Mouse (Mus musculus) liver, embryonic 15.5 days (tissue): ENCODE data around the gene Col15a1. TPM values are rescaled to one million over a fixed set of nuclear protein-coding genes. Genes with fewer than 3 reads are reported as not detected.

Experiments
- ATAC-seq: fragments of 200-750 bp; cut with Nextera tagmentation; 2 replicates; pipeline ENCODE4 v1.8.0; 2017; ENCODE audit warnings: moderate number of reproducible peaks, mild to moderate bottlenecking, moderate library complexity; ENCODE audit not compliant: insufficient read depth
- H3K27ac ChIP-seq: fragments of 300-500 bp; sonication (generic); replicated peaks from 2 replicates; pipeline ENCODE4 v1.5.1; 2015; ENCODE audit warnings: mild to moderate bottlenecking, inconsistent platforms
- H3K27me3 ChIP-seq: fragments of 300-500 bp; sonication (generic); 2 replicates; pipeline ENCODE4 v1.6.1; 2015; ENCODE audit warnings: mild to moderate bottlenecking, inconsistent platforms
- H3K36me3 ChIP-seq: fragments of 300-500 bp; sonication (generic); replicated peaks from 2 replicates; pipeline ENCODE4 v1.6.1; 2015; ENCODE audit warnings: moderate library complexity, mild to moderate bottlenecking, inconsistent platforms
- H3K4me1 ChIP-seq: fragments of 300-500 bp; sonication (generic); replicated peaks from 2 replicates; pipeline ENCODE4 v1.6.1; 2015; ENCODE audit warnings: inconsistent platforms
- H3K4me2 ChIP-seq: fragments of 300-500 bp; sonication (generic); 2 replicates; pipeline ENCODE4 v1.6.1; 2015; ENCODE audit warnings: moderate library complexity, mild to moderate bottlenecking, inconsistent platforms
- H3K4me3 ChIP-seq: fragments of 300-500 bp; sonication (generic); replicated peaks from 2 replicates; pipeline ENCODE4 v1.5.1; 2015; ENCODE audit warnings: mild to moderate bottlenecking, inconsistent platforms
- H3K9ac ChIP-seq: fragments of 300-500 bp; sonication (generic); 2 replicates; pipeline ENCODE4 v1.6.1; 2015; ENCODE audit warnings: moderate library complexity, mild to moderate bottlenecking, inconsistent platforms
- H3K9me3 ChIP-seq: fragments of 300-500 bp; sonication (generic); replicated peaks from 2 replicates; pipeline ENCODE4 v1.6.1; 2016; ENCODE audit warnings: inconsistent platforms
- WGBS: fragments of 180-500 bp; shearing (Covaris S2); methylation state at CpG from one replicate; pipeline ENCODE4 v1.1.7; 2015; ENCODE audit warnings: mixed read lengths; ENCODE audit not compliant: insufficient replicate concordance; 5-methylcytosine and 5-hydroxymethylcytosine counted together
- polyA plus RNA-seq: library from polyadenylated mRNA; unstranded; fragments of >200 nt; fragmentation: Nextera tagmentation; extraction: Ambion mirVana; gene quantifications from 2 replicates; pipeline ENCODE4 v1.2.1, GENCODE M21; 2015

Gene Col15a1
- polyA plus RNA-seq, 1 experiment from 2014 or later = 0.53 TPM

GRCm38 (mm10) chr4:47245621-47246020 is 37.7 kb downstream of the Col15a1 start:
- Histone ChIP-seq H3K4me2 (no peak overlapping the region), H3K9me3 (no peaks in the 10 kb centered on the region), H3K9ac (no peak overlapping the region), H3K4me3 (no peak overlapping the region), H3K36me3 (no peaks in the 10 kb centered on the region), H3K27ac (no peak overlapping the region), H3K4me1 (0 out of 2 replicates have a peak, but pooled peaks cover 2% of the 10 kb centered on the region), H3K27me3 (no peaks in the 10 kb centered on the region)
- WGBS = 75% methylated on average over 18 of the region's 18 CpGs
- no peak for ATAC-seq

DNA sequence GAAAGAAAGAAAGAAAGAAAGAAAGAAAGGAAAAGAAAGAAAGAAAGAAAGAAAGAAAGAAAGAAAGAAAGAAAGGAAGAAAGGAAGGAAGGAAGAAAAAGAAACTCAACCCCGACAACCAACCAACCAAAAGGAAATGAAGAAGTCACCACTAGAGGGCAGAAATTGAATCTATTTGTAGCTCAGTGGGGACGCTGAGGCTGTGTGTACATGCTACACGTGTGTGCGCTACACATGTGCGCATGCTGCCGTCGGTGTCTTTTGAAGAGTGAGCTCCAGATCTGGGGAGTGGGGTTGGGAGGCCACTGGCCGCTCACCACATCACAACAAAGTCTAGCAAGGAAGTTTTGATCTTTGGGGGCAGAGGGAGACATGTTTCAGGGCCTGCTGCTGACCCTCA is 38.9 kb downstream of the Col15a1 start:
- no peak overlapping the region for H3K4me3 ChIP-seq
- no peak overlapping the region for H3K27ac ChIP-seq
- no peaks in the 10 kb centered on the region for H3K36me3 ChIP-seq
- 43% methylated on average over 8 of the region's 8 CpGs for WGBS
- H3K4me1 ChIP-seq = peaks cover 12% of the 10 kb centered on the region; the same call in 1 of the 2 replicates
- no peaks in the 10 kb centered on the region for H3K9me3 ChIP-seq
- H3K27me3 ChIP-seq = no peaks in the 10 kb centered on the region
- no peak overlapping the region for H3K9ac ChIP-seq
- H3K4me2 ChIP-seq = no peak overlapping the region
- no peak for ATAC-seq

DNA sequence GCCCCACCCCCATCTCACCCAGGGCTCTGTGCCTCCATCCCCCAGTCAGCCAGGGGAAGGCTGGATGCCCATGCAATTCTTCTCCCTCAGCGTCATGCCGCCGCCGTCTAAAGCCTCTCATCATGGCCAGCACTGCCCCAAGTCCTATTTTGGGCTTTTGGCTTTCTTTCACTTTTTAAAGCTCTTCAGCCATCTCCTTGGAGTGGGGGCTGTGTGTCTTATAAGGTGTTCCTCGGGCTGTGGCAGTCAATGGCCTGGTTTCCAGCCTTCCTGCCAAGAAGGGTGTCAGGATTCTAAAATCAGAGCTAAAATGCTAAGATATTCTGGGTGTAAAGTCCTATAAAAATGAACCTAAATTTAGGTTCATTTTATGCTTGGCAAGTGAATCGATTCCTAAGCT is 39.6 kb downstream of the Col15a1 start:
- H3K4me1 ChIP-seq = peaks cover 12% of the 10 kb centered on the region; the same call in 1 of the 2 replicates
- no peak for ATAC-seq
- no peaks in the 10 kb centered on the region for H3K9me3 ChIP-seq
- no peak overlapping the region for H3K27ac ChIP-seq
- WGBS = 60% methylated on average over 6 of the region's 6 CpGs
- no peak overlapping the region for H3K9ac ChIP-seq
- no peaks in the 10 kb centered on the region for H3K36me3 ChIP-seq
- H3K4me2 ChIP-seq = no peak overlapping the region
- no peak overlapping the region for H3K4me3 ChIP-seq
- H3K27me3 ChIP-seq = no peaks in the 10 kb centered on the region

GRCm38 (mm10) chr4:47249193-47249592 is 41.2 kb downstream of the Col15a1 start:
- 67% methylated on average over 6 of the region's 6 CpGs for WGBS
- H3K4me3 ChIP-seq = no peak overlapping the region
- peaks cover 12% of the 10 kb centered on the region; the same call in 1 of the 2 replicates for H3K4me1 ChIP-seq
- H3K9me3 ChIP-seq = no peaks in the 10 kb centered on the region
- no peaks in the 10 kb centered on the region for H3K36me3 ChIP-seq
- H3K27me3 ChIP-seq = no peaks in the 10 kb centered on the region
- H3K9ac ChIP-seq = no peak overlapping the region
- no peak overlapping the region for H3K4me2 ChIP-seq
- no peak overlapping the region for H3K27ac ChIP-seq
- no peak for ATAC-seq

- H3K4me1 ChIP-seq = peaks cover 10% of the 10 kb centered on the region; the same call in 1 of the 2 replicates
- ATAC-seq = 0 out of 2 replicates have a peak, but pooled peaks have one; percentile 48
- no peak overlapping the region for H3K27ac ChIP-seq
- no peaks in the 10 kb centered on the region for H3K36me3 ChIP-seq
- no peak overlapping the region for H3K4me3 ChIP-seq
- 11% methylated on average over 5 of the region's 5 CpGs for WGBS
- H3K4me2 ChIP-seq = no peak overlapping the region
- H3K9ac ChIP-seq = no peak overlapping the region
- no peaks in the 10 kb centered on the region for H3K27me3 ChIP-seq
- no peaks in the 10 kb centered on the region for H3K9me3 ChIP-seq
Measured at GRCm38 (mm10) chr4:47251069-47251468, 43.1 kb downstream of the Col15a1 start.

- 60% methylated on average over 11 of the region's 11 CpGs for WGBS
- Histone ChIP-seq H3K36me3 (no peaks in the 10 kb centered on the region), H3K27ac (no peak overlapping the region), H3K4me3 (no peak overlapping the region), H3K27me3 (no peaks in the 10 kb centered on the region), H3K4me1 (peaks cover 10% of the 10 kb centered on the region; the same call in 1 of the 2 replicates), H3K9ac (no peak overlapping the region), H3K9me3 (no peaks in the 10 kb centered on the region), H3K4me2 (no peak overlapping the region)
- ATAC-seq = no peak
Measured at GRCm38 (mm10) chr4:47251693-47252435, 43.9 kb downstream of the Col15a1 start.

- no peaks in the 10 kb centered on the region for H3K27me3 ChIP-seq
- no peak overlapping the region for H3K4me3 ChIP-seq
- no peak overlapping the region for H3K9ac ChIP-seq
- H3K9me3 ChIP-seq = no peaks in the 10 kb centered on the region
- H3K27ac ChIP-seq = no peak overlapping the region
- ATAC-seq = no peak
- H3K4me1 ChIP-seq = peaks cover 10% of the 10 kb centered on the region; the same call in 1 of the 2 replicates
- WGBS = 77% methylated on average over 3 of the region's 3 CpGs
- H3K4me2 ChIP-seq = no peak overlapping the region
- no peaks in the 10 kb centered on the region for H3K36me3 ChIP-seq
Measured at GRCm38 (mm10) chr4:47252627-47253026, 44.7 kb downstream of the Col15a1 start.

DNA sequence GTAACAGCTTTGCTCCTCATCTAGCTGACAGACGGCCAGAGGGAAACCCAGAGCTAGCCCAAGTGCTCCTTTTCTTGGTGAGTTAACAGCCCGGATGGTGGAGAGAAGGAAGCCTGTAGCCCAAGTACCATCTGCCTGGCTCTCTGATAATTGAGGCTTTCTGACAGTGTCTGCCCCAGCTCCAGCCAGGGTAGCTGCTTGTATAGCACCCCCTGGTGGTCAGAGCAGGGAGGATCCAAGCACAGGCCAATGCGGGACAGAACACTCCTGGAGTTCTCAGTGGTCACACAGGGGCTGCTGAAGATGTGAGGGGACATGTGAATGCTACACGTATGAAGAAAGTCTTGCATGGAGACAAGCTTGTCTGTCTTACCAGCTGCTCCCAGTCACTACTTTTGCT is 47.7 kb downstream of the Col15a1 start:
- no peak for ATAC-seq
- no peak overlapping the region for H3K27ac ChIP-seq
- H3K36me3 ChIP-seq = no peaks in the 10 kb centered on the region
- H3K4me3 ChIP-seq = no peak overlapping the region
- 21% methylated on average over 4 of the region's 4 CpGs for WGBS
- no peaks in the 10 kb centered on the region for H3K9me3 ChIP-seq
- H3K4me2 ChIP-seq = no peak overlapping the region
- H3K4me1 ChIP-seq = peaks cover 10% of the 10 kb centered on the region; the same call in 1 of the 2 replicates
- no peaks in the 10 kb centered on the region for H3K27me3 ChIP-seq
- H3K9ac ChIP-seq = no peak overlapping the region

- no peak for ATAC-seq
- H3K9ac ChIP-seq = no peak overlapping the region
- H3K27me3 ChIP-seq = no peaks in the 10 kb centered on the region
- no peaks in the 10 kb centered on the region for H3K9me3 ChIP-seq
- no peak overlapping the region for H3K27ac ChIP-seq
- no peak overlapping the region for H3K4me3 ChIP-seq
- 53% methylated on average over 3 of the region's 3 CpGs for WGBS
- no peaks in the 10 kb centered on the region for H3K36me3 ChIP-seq
- no peaks in the 10 kb centered on the region for H3K4me1 ChIP-seq
- no peak overlapping the region for H3K4me2 ChIP-seq
Measured at GRCm38 (mm10) chr4:47258201-47258600, 50.2 kb downstream of the Col15a1 start.

- Histone ChIP-seq H3K36me3 (no peaks in the 10 kb centered on the region), H3K9me3 (no peaks in the 10 kb centered on the region), H3K9ac (no peak overlapping the region), H3K4me2 (no peak overlapping the region), H3K27me3 (no peaks in the 10 kb centered on the region), H3K4me1 (no peaks in the 10 kb centered on the region), H3K4me3 (no peak overlapping the region), H3K27ac (no peak overlapping the region)
- ATAC-seq = no peak
- WGBS = 60% methylated on average over 6 of the region's 6 CpGs
Measured at GRCm38 (mm10) chr4:47261049-47261448, 53.1 kb downstream of the Col15a1 start.

DNA sequence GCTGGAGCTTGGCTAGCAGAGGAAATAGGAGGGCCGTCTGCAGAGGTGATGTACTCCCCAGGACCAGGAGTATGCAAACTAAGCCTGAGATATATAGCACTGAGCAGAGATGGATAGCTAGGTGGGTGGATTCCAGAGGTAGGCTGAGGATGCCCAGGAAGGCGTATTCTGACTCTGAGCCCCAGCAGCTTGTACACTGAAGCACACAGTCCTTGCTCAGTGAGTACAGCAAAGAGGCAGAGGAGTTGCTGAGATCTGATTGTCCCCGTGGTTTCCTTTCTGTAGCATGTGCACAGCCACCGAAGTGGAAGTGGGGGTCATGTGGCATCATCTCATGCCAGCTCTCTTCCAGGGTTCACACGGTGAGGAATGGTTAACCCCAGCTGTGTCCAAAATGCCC is 54.0 kb downstream of the Col15a1 start:
- H3K27ac ChIP-seq = no peak overlapping the region
- 30% methylated on average over 5 of the region's 5 CpGs for WGBS
- H3K27me3 ChIP-seq = no peaks in the 10 kb centered on the region
- H3K9me3 ChIP-seq = no peaks in the 10 kb centered on the region
- no peak for ATAC-seq
- H3K9ac ChIP-seq = no peak overlapping the region
- no peak overlapping the region for H3K4me2 ChIP-seq
- no peaks in the 10 kb centered on the region for H3K4me1 ChIP-seq
- no peaks in the 10 kb centered on the region for H3K36me3 ChIP-seq
- H3K4me3 ChIP-seq = no peak overlapping the region

GRCm38 (mm10) chr4:47265555-47265954 is 57.6 kb downstream of the Col15a1 start:
- H3K27me3 ChIP-seq = no peaks in the 10 kb centered on the region
- no peaks in the 10 kb centered on the region for H3K9me3 ChIP-seq
- H3K4me2 ChIP-seq = no peak overlapping the region
- H3K27ac ChIP-seq = no peak overlapping the region
- WGBS = 59% methylated on average over 5 of the region's 5 CpGs
- H3K9ac ChIP-seq = no peak overlapping the region
- ATAC-seq = no peak
- no peak overlapping the region for H3K4me3 ChIP-seq
- no peaks in the 10 kb centered on the region for H3K36me3 ChIP-seq
- H3K4me1 ChIP-seq = no peaks in the 10 kb centered on the region
